Mouse (Mus musculus): ENCODE measurements around the gene Cnga3. TPM values are rescaled to one million over a fixed set of nuclear protein-coding genes. Genes with fewer than 3 reads are reported as not detected.

Gene Cnga3
- total and polyA plus RNA-seq, 3 experiments, result 0.08 to 0.36 (median 0.30) TPM

DNA sequence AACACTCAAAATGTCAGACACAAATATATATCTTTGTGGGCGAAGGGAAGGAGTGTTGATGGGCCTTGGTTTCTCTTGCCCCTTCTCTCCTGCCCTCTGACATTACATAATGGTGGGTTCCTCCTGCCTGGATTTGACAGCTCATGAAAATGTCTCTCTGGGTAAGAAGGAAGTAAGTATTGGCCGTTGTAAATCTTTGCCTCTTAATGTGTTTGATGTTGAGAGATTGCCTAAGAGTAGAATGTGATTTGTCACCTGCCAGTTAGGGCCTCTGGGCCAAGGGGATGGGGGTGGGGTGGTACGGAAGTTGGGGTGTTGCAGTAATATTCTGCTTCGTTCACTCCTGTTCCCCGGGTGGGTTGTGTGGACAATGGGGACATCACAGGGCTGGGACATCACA is 86.4 kb downstream of the Cnga3 start:
- in situ Hi-C loops (cut with MboI; ENCODE audit: low pct_ligation_motif_present, low pct_unique_long_range_greater_than_20kb, low sequenced_read_pairs) (no loop called here), dilution Hi-C loops (cut with MboI; ENCODE audit: extremely low pct_ligation_motif_present, extremely low pct_unique_long_range_greater_than_20kb, low sequenced_read_pairs) (no loop called here)
- no peak for DNase-seq (ENCODE audit: extremely low read depth)
- no peaks in the 10 kb centered on the region; the same call in 1 of the 2 replicates for H3K79me2 ChIP-seq (replicated peaks; ENCODE audit: control insufficient read depth, extremely low read depth, insufficient read depth, poor library complexity, severe bottlenecking)
- no peaks in the 10 kb centered on the region for H3K9me3 ChIP-seq (replicated peaks; ENCODE audit: low read length)
- peak overlapping the region; percentile 74; the same call in 1 of the 2 replicates for H3K9ac ChIP-seq (ENCODE audit: insufficient read depth, low read depth)
- TF ChIP-seq MXI1 (IDR thresholded peaks at IDR 0.05; ENCODE audit: low read depth, low read length) (peak; percentile 53; the same call in 1 of the 2 replicates), JUND (conservative IDR thresholded peaks at IDR 0.05; ENCODE audit: low read depth, low read length) (no peak)
- no peaks in the 10 kb centered on the region for H3K36me3 ChIP-seq (replicated peaks in 1 of 2; ENCODE audit: control insufficient read depth in 1 of 2, insufficient read depth in 1 of 2, low read length in 1 of 2)
- H3K27ac ChIP-seq (ENCODE audit: insufficient read depth, low read depth), result no peak overlapping the region
- no peaks in the 10 kb centered on the region for H3K27me3 ChIP-seq (replicated peaks)
- H3K4me2 ChIP-seq (ENCODE audit: insufficient read depth, low read depth, poor library complexity, severe bottlenecking), result peak overlapping the region; percentile 80
- H3K4me3 ChIP-seq (replicated peaks in 1 of 3; ENCODE audit: low read depth in 2 of 3, low read length in 2 of 3, poor library complexity in 1 of 3), result peak overlapping the region; percentile 77 to 94 (median 93)
- peaks cover 2 to 28% of the 10 kb centered on the region in 2 experiments; a peak in 2 of 4 replicates for H3K4me1 ChIP-seq (ENCODE audit: control insufficient read depth in 1 of 2, insufficient read depth in 2 of 2)

DNA sequence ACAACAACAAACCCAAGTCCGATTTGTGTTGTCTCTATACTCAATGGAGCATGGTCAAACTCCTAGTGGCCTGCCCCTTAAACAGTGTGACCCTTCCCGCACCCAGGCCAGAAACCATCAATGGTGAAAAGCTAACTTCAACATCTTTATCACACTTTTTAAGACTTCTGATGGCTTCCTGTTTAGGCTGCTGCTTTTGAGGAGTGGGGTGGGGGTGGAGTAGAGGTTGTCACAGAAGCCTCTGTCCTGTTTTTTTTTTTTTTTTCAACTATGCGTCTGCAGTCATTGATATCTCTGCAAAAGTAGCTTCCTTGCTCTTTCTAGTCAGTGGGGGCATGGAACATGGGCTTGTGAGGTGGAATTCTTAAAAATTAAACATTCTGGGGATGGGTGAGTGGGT is 88.6 kb downstream of the Cnga3 start:
- Histone ChIP-seq H3K36me3 (replicated peaks in 1 of 2; ENCODE audit: control insufficient read depth in 1 of 2, insufficient read depth in 1 of 2, low read length in 1 of 2) (no peaks in the 10 kb centered on the region), H3K27me3 (replicated peaks) (no peaks in the 10 kb centered on the region), H3K4me2 (ENCODE audit: insufficient read depth, low read depth, poor library complexity, severe bottlenecking) (no peak overlapping the region), H3K4me3 (replicated peaks in 1 of 3; ENCODE audit: low read depth in 2 of 3, low read length in 2 of 3, poor library complexity in 1 of 3) (no peak overlapping the region), H3K27ac (ENCODE audit: insufficient read depth, low read depth) (no peak overlapping the region), H3K9ac (ENCODE audit: insufficient read depth, low read depth) (no peak overlapping the region), H3K79me2 (replicated peaks; ENCODE audit: control insufficient read depth, extremely low read depth, insufficient read depth, poor library complexity, severe bottlenecking) (no peaks in the 10 kb centered on the region; the same call in 1 of the 2 replicates), H3K4me1 (ENCODE audit: control insufficient read depth in 1 of 2, insufficient read depth in 2 of 2) (peaks cover 4 to 42% of the 10 kb centered on the region in 2 experiments; a peak in 2 of 4 replicates), H3K9me3 (replicated peaks; ENCODE audit: low read length) (no peaks in the 10 kb centered on the region)
- in situ Hi-C loops (cut with MboI; ENCODE audit: low pct_ligation_motif_present, low pct_unique_long_range_greater_than_20kb, low sequenced_read_pairs) (no loop called here), dilution Hi-C loops (cut with MboI; ENCODE audit: extremely low pct_ligation_motif_present, extremely low pct_unique_long_range_greater_than_20kb, low sequenced_read_pairs) (no loop called here)
- TF ChIP-seq ELF1 (IDR thresholded peaks at IDR 0.05; ENCODE audit: low read depth, low read length), result no peak
- TF ChIP-seq E2F4 (IDR thresholded peaks at IDR 0.05; ENCODE audit: insufficient replicate concordance, low read depth, low read length), result no peak
- no peak for TF ChIP-seq POLR2A (IDR thresholded peaks at IDR 0.05; ENCODE audit: low read depth, low read length)
- DNase-seq (ENCODE audit: extremely low read depth), result no peak

DNA sequence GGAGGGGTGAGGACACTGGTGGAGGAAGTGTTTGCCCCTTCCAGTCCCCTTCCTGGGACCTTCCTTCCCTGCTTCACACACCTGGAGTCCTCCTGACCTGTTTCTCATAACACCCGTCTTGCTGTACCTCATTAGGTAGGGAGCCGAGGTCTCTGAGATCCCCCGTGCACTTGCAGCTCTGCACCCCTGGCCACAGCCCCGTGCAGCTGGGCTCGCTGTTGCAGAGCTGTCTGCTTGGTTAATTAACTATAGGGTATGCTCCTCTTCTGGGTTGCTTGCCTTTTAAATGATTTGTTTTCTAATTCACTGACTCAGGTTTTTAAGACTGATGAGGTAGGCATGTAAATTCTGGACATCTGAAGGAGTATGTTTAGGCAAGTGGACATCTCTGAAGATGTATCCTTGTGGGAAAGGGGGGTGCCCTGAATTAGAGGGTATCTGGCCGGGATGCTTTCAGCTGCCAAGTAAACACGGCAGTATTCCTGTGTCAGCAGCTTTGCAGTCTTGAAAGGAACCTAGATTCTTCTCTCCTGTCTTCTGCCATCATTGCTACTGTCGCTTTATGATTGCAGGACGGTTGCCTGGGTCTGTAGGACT is 91.6 kb downstream of the Cnga3 start:
- no peak for DNase-seq (ENCODE audit: extremely low read depth)
- no peaks in the 10 kb centered on the region; the same call in 1 of the 2 replicates for H3K79me2 ChIP-seq (replicated peaks; ENCODE audit: control insufficient read depth, extremely low read depth, insufficient read depth, poor library complexity, severe bottlenecking)
- H3K4me3 ChIP-seq (replicated peaks in 1 of 3; ENCODE audit: low read depth in 2 of 3, low read length in 2 of 3, poor library complexity in 1 of 3), result no peak overlapping the region
- dilution Hi-C loops (cut with MboI; ENCODE audit: extremely low pct_ligation_motif_present, extremely low pct_unique_long_range_greater_than_20kb, low sequenced_read_pairs), result no loop called here
- no peaks in the 10 kb centered on the region for H3K27me3 ChIP-seq (replicated peaks)
- H3K4me2 ChIP-seq (ENCODE audit: insufficient read depth, low read depth, poor library complexity, severe bottlenecking), result no peak overlapping the region
- TF ChIP-seq MXI1 (IDR thresholded peaks at IDR 0.05; ENCODE audit: low read depth, low read length) (no peak), TBP (conservative IDR thresholded peaks at IDR 0.05; ENCODE audit: low read depth, low read length) (no peak), IRF4 (IDR thresholded peaks at IDR 0.05; ENCODE audit: low read depth, low read length) (no peak), USF1 (IDR thresholded peaks at IDR 0.05; ENCODE audit: low read depth, low read length) (no peak), ZC3H11A (IDR thresholded peaks at IDR 0.05; ENCODE audit: low read depth, low read length) (no peak), PAX5 (IDR thresholded peaks at IDR 0.05; ENCODE audit: low read length) (no peak), ZKSCAN1 (IDR thresholded peaks at IDR 0.05; ENCODE audit: borderline replicate concordance, low read depth, low read length) (no peak), GABPA (IDR thresholded peaks at IDR 0.05; ENCODE audit: insufficient replicate concordance, low read depth, low read length) (no peak), TCF12 (IDR thresholded peaks at IDR 0.05; ENCODE audit: low read depth, low read length) (no peak), MAZ (IDR thresholded peaks at IDR 0.05; ENCODE audit: low read depth, low read length) (no peak), POLR2AphosphoS2 (IDR thresholded peaks at IDR 0.05; ENCODE audit: low read depth, low read length) (no peak), UBTF (IDR thresholded peaks at IDR 0.05; ENCODE audit: low read depth, low read length) (no peak), MYC (IDR thresholded peaks at IDR 0.05; ENCODE audit: low read depth, low read length) (no peak), ZNF384 (IDR thresholded peaks at IDR 0.05; ENCODE audit: low read depth, low read length) (no peak), CHD2 (IDR thresholded peaks at IDR 0.05; ENCODE audit: low read length) (no peak), USF2 (conservative IDR thresholded peaks at IDR 0.05; ENCODE audit: low read depth, low read length) (no peak), EP300 (IDR thresholded peaks at IDR 0.05; ENCODE audit: low read length) (no peak), ZMIZ1 (IDR thresholded peaks at IDR 0.05; ENCODE audit: low read depth, low read length) (no peak), JUN (IDR thresholded peaks at IDR 0.05; ENCODE audit: insufficient read depth, low read depth, low read length) (no peak)
- H3K9me3 ChIP-seq (replicated peaks; ENCODE audit: low read length), result no peaks in the 10 kb centered on the region
- in situ Hi-C loops (cut with MboI; ENCODE audit: low pct_ligation_motif_present, low pct_unique_long_range_greater_than_20kb, low sequenced_read_pairs), result no loop called here
- peaks cover 16 to 66% of the 10 kb centered on the region in 2 experiments for H3K4me1 ChIP-seq (ENCODE audit: control insufficient read depth in 1 of 2, insufficient read depth in 2 of 2)
- no peaks in the 10 kb centered on the region for H3K36me3 ChIP-seq (replicated peaks in 1 of 2; ENCODE audit: control insufficient read depth in 1 of 2, insufficient read depth in 1 of 2, low read length in 1 of 2)
- no peak overlapping the region for H3K9ac ChIP-seq (ENCODE audit: insufficient read depth, low read depth)
- no peak overlapping the region for H3K27ac ChIP-seq (ENCODE audit: insufficient read depth, low read depth)
